Mouse (Mus musculus) cerebellum, adult 9-10 months (tissue): ENCODE measurements around the gene Cnga3.

Experiments
- DNase-seq: peaks from one replicate; pipeline ENCODE4 v3.0.0; 2022

The Cnga3 gene

DNA sequence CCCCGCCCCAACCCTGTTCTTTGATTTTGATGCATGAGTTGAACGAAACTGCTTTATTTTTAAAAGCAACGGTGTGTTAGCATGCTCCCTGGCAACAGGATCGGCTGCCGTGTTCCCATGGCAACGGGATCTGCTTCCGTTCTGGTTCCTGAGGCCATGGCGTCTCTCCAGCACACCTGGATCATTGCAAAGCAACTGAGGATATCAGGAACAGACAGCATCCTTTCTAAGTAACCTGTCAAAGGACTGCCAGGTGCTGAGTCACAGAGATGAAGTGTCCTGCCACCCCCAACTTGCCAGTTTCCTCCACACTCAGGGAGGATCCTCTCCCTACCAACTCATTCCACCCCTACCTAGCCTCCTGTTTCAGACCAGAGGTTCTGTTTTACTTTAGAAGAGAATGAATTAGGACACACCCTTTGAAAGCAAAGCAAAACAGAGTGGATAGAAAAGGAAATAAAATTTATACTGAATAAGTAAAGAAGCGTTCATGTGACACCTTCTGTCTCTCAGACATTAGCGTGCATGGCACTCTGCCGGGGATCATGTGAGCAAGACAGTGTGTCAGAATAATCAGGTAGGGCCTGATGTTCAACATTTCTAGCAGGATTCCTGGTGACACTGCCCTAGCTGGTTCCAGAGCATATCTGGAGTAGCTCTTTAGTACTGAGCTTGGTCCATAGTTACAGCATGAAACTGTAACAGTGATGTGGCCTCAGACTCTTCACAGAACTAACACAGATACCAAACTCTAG lies 74.1 kb downstream of the Cnga3 start:
- no peak for DNase-seq

GRCm38 (mm10) chr1:37288941-37289340 lies 74.7 kb downstream of the Cnga3 start:
- no peak for DNase-seq

GRCm38 (mm10) chr1:37296414-37296813 lies 82.2 kb downstream of the Cnga3 start:
- no peak for DNase-seq

DNA sequence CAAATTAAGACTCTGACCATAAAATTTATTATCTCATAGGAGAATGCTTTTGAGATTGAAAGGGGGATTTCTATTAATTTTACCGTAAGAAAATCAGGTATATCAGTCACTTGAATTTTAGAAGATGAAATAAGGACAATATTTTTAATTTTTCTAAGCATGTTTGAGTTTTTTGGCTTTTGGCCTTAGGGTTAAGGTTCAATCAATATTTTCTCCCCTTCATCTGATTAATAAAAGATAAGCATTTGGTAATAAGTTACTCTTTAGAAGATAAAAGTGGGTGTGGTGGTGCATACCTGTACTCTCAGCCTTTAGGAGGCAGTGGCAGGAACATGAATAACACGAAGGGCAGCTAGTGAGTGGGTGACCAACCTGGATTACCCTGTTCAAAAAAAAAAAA lies 84.7 kb downstream of the Cnga3 start:
- DNase-seq = no peak

GRCm38 (mm10) chr1:37299540-37300491 lies 85.6 kb downstream of the Cnga3 start, which contains the start of gene Inpp4a:
TSS of gene Inpp4a (plus strand) at chr1:37299865.
- DNase-seq = peak; percentile 94

DNA sequence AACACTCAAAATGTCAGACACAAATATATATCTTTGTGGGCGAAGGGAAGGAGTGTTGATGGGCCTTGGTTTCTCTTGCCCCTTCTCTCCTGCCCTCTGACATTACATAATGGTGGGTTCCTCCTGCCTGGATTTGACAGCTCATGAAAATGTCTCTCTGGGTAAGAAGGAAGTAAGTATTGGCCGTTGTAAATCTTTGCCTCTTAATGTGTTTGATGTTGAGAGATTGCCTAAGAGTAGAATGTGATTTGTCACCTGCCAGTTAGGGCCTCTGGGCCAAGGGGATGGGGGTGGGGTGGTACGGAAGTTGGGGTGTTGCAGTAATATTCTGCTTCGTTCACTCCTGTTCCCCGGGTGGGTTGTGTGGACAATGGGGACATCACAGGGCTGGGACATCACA lies 86.4 kb downstream of the Cnga3 start:
- peak; percentile 50 for DNase-seq

DNA sequence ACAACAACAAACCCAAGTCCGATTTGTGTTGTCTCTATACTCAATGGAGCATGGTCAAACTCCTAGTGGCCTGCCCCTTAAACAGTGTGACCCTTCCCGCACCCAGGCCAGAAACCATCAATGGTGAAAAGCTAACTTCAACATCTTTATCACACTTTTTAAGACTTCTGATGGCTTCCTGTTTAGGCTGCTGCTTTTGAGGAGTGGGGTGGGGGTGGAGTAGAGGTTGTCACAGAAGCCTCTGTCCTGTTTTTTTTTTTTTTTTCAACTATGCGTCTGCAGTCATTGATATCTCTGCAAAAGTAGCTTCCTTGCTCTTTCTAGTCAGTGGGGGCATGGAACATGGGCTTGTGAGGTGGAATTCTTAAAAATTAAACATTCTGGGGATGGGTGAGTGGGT lies 88.6 kb downstream of the Cnga3 start:
- DNase-seq = peak; percentile 12

DNA sequence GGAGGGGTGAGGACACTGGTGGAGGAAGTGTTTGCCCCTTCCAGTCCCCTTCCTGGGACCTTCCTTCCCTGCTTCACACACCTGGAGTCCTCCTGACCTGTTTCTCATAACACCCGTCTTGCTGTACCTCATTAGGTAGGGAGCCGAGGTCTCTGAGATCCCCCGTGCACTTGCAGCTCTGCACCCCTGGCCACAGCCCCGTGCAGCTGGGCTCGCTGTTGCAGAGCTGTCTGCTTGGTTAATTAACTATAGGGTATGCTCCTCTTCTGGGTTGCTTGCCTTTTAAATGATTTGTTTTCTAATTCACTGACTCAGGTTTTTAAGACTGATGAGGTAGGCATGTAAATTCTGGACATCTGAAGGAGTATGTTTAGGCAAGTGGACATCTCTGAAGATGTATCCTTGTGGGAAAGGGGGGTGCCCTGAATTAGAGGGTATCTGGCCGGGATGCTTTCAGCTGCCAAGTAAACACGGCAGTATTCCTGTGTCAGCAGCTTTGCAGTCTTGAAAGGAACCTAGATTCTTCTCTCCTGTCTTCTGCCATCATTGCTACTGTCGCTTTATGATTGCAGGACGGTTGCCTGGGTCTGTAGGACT lies 91.6 kb downstream of the Cnga3 start:
- no peak for DNase-seq

GRCm38 (mm10) chr1:37307586-37307985 lies 93.4 kb downstream of the Cnga3 start:
- DNase-seq = no peak

DNA sequence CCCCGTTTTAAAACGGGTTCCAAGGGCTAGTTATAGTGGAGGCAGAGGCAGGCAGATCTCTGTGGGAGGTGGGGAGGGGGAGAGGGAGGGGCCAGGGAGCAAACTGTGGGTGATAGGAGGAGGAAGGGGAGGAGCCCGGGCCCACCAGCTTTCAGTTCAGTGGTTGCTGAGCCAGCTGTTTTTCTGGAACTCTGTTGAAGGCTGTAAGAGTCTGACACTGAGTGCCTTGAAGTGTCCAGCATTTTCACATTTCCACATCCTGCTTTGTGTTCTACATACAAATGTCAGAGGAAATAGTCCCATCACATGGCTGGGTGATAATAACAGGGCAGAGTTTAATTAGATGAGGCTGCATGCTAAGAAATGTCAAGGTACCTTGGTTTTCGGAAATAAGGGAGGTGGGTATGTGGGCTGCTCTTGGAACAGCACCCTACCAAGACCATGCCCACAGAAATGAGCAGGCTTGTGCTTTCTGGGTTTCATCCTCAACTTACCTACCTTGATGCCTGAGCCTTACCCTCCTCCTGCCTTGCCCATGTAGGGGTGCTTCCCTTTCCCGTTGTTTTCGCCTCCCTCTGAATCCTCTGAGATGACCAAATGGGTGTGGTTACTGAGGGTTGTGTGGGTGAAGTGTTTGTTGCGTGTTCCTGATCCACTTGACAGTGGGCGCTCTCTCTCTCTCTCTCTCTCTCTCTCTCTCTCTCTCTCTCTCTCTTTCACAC lies 93.9 kb downstream of the Cnga3 start:
- no peak for DNase-seq

DNA sequence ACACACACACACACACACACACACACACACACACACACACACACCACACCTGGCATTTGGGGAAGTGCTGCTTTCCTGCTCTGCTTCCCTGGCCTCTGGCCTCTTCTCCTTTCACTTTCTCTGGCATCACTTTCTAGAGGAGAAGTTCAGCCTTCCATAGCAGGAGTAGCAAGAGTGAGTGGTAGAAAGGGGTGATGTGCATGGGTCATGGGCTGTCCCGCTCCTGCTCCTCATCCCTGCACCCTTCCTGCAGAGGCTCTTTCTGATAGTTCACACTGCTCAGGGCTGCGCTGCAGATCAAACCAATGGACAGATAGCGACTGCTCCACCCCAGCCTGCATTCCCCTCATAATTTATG lies 94.5 kb downstream of the Cnga3 start:
- DNase-seq = no peak

- no peak for DNase-seq
Measured at GRCm38 (mm10) chr1:37309939-37310515, 95.8 kb downstream of the Cnga3 start.
